Mouse (Mus musculus) CD4-positive, CD25-positive, alpha-beta regulatory T cell, adult 4 months (primary cell): Measurements from ENCODE around the gene Synj1. TPM values are rescaled to one million over a fixed set of nuclear protein-coding genes. Genes with fewer than 3 reads are reported as not detected.
A peak's percentile ranks its signal among the peaks of the same experiment; 100 is the strongest.

Source experiments
- ATAC-seq: one replicate; pipeline ENCODE4 v1.8.0; 2017
- polyA plus RNA-seq, 2 experiments: library from polyadenylated mRNA; unstranded; fragments of 100-300 nt; shearing (Covaris generic); gene quantifications; one replicate each; pipeline ENCODE4 v1.2.1; 2017

Gene Synj1
- polyA plus RNA-seq, 2 experiments from 2014 or later: 30.6 to 40.9 TPM

- no peak for ATAC-seq
Measured at GRCm38 (mm10) chr16:90941246-90941645, 69.9 kb downstream of the Synj1 start.

GRCm38 (mm10) chr16:90934687-90935328 lies 76.3 kb downstream of the Synj1 start, which contains the start of gene Cfap298:
Gene Cfap298 (minus strand): TSS chr16:90935114.
- peak; percentile 98 for ATAC-seq

GRCm38 (mm10) chr16:90934193-90934686 lies 76.9 kb downstream of the Synj1 start:
- peak; percentile 65 for ATAC-seq

- ATAC-seq: no peak
Measured at GRCm38 (mm10) chr16:90933534-90934176, 77.5 kb downstream of the Synj1 start.

GRCm38 (mm10) chr16:90927446-90927845 lies 83.7 kb downstream of the Synj1 start:
- no peak for ATAC-seq

- no peak for ATAC-seq
Measured at GRCm38 (mm10) chr16:90925461-90925860, 85.6 kb downstream of the Synj1 start.

- no peak for ATAC-seq
Measured at GRCm38 (mm10) chr16:90924606-90925370, 86.3 kb downstream of the Synj1 start.

- ATAC-seq: no peak
Measured at GRCm38 (mm10) chr16:90921471-90922159, 89.5 kb downstream of the Synj1 start.

GRCm38 (mm10) chr16:90917156-90917555 lies 94.0 kb downstream of the Synj1 start:
- ATAC-seq: no peak

- ATAC-seq: no peak
Measured at GRCm38 (mm10) chr16:90916040-90916481, 95.0 kb downstream of the Synj1 start.

GRCm38 (mm10) chr16:90911766-90912165 lies 99.3 kb downstream of the Synj1 start:
- ATAC-seq: no peak

GRCm38 (mm10) chr16:90910855-90911533 lies 100.1 kb downstream of the Synj1 start:
- no peak for ATAC-seq

GRCm38 (mm10) chr16:90907250-90907649 lies 103.9 kb downstream of the Synj1 start:
- ATAC-seq: no peak

- no peak for ATAC-seq
Measured at GRCm38 (mm10) chr16:90903300-90903699, 107.8 kb downstream of the Synj1 start.

- no peak for ATAC-seq
Measured at GRCm38 (mm10) chr16:90901364-90901763, 109.7 kb downstream of the Synj1 start.

- no peak for ATAC-seq
Measured at GRCm38 (mm10) chr16:90899498-90899897, 111.6 kb downstream of the Synj1 start.

GRCm38 (mm10) chr16:90897651-90898050 lies 113.5 kb downstream of the Synj1 start:
- ATAC-seq: no peak

GRCm38 (mm10) chr16:90893792-90894191 lies 117.3 kb downstream of the Synj1 start:
- peak; percentile 39 for ATAC-seq

GRCm38 (mm10) chr16:90893019-90893418 lies 118.1 kb downstream of the Synj1 start:
- no peak for ATAC-seq

GRCm38 (mm10) chr16:90892081-90892480 lies 119.0 kb downstream of the Synj1 start:
- peak; percentile 39 for ATAC-seq

GRCm38 (mm10) chr16:90891601-90892000 lies 119.5 kb downstream of the Synj1 start:
- ATAC-seq: no peak

- ATAC-seq: no peak
Measured at GRCm38 (mm10) chr16:90890683-90891082, 120.4 kb downstream of the Synj1 start.
